Mouse (Mus musculus) gonadal fat pad, adult 2 months (tissue): ENCODE data around the gene Nphp1. TPM values are rescaled to one million over a fixed set of nuclear protein-coding genes. Genes with fewer than 3 reads are reported as not detected.

ENCODE experiments used
- polyA plus RNA-seq: library from polyadenylated mRNA; depleted of rRNA; stranded (reverse); fragments of >200 nt; gene quantifications from 2 replicates; pipeline ENCODE4 v1.2.3, GENCODE M21; 2012; rRNA removed

Gene Nphp1
- polyA plus RNA-seq, 1 experiment, result 19.9 TPM

Other genes starting within 250 kb of the Nphp1 start
- gene Prom2, start 247.4 kb downstream of the Nphp1 start, polyA plus RNA-seq, result 455 and 501 TPM in 2 replicates
- 4.1 TPM in 2 replicates for gene Zfp661, start 201.8 kb downstream of the Nphp1 start, polyA plus RNA-seq
- 37.3 and 44.0 TPM in 2 replicates for gene Mrps5, start 201.7 kb downstream of the Nphp1 start, polyA plus RNA-seq
- 35.7 and 66.3 TPM in 2 replicates for gene Mal, start 132.2 kb downstream of the Nphp1 start, polyA plus RNA-seq
- gene Mall, start 59.0 kb downstream of the Nphp1 start, polyA plus RNA-seq, result 10.8 and 13.1 TPM in 2 replicates
- 74.5 and 96.6 TPM in 2 replicates for gene Mtln, start 3.6 kb upstream of the Nphp1 start, polyA plus RNA-seq
- 0.23 and 0.99 TPM in 2 replicates for gene Bub1, start 43.0 kb upstream of the Nphp1 start, polyA plus RNA-seq
- 1.2 and 1.6 TPM in 2 replicates for gene Acoxl, start 50.0 kb upstream of the Nphp1 start, polyA plus RNA-seq